Mouse (Mus musculus) Patski (cell line): ENCODE measurements around the gene Arhgap5. TPM values are rescaled to one million over a fixed set of nuclear protein-coding genes. Genes with fewer than 3 reads are reported as not detected.
"Not testable (repeated sequence)": the region's sequence is repeated elsewhere in the genome, so short reads cannot be mapped to it uniquely, and the experiment has no call there.

Experiments used
- ATAC-seq: fragments of 100-300 bp; one replicate; pipeline ENCODE4 v1.8.0; 2021
- CTCF ChIA-PET: fragments of 350-600 bp; sonication (Branson Sonifier 250); formaldehyde crosslinking; loops from one replicate; lab custom pipeline; 2022; ENCODE audit warnings: inconsistent platforms; lab: Charles Lee
- POLR2A ChIA-PET: fragments of 350-600 bp; sonication (Branson Sonifier 250); formaldehyde crosslinking; loops from one replicate; lab custom pipeline; 2022; ENCODE audit warnings: antibody characterized with exemption, inconsistent platforms; lab: Charles Lee
- DNase-seq: peaks from one replicate; pipeline ENCODE4 v3.0.0-alpha.2; 2011; ENCODE audit warnings: low read depth, low spot score
- H3K27me3 ChIP-seq: fragments of 371-371 bp; one replicate; pipeline ENCODE4 v1.5.1; 2021
- CTCF ChIP-seq: fragments of 100-300 bp; IDR thresholded peaks from one replicate; pipeline ENCODE4 v1.5.1; 2021
- in situ Hi-C: fragments of 300-500 bp; cut with MboI; formaldehyde crosslinking; loops from 3 replicates; pipeline ENCODE4 v1.11.1; 2018; ENCODE audit warnings: low pct_unique_long_range_greater_than_20kb, mixed read lengths
- polyA plus RNA-seq: library from polyadenylated mRNA; unstranded; gene quantifications from one replicate; pipeline ENCODE4 v1.2.3, GENCODE M21; 2021

Gene Arhgap5
- polyA plus RNA-seq, 1 experiment from 2014 or later = 62.2 TPM

DNA sequence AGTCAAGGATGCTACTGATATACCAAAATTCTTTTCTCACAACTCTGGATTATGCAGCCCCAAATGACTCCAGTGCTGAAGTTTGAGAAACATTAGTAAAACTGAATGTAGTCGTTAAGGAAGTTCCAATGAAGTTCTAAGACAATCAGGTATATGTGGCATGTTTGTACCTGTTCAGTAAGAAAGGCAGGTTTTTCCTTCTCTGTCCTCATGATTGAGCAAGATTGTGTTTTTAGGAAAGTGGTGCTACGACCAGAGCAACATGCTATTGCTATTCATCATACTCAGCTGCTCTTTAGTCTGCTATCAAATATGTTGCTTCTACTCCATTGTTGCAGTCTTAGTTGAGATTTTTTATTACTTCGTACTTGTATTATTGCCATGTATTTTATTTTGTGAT lies 26.0 kb downstream of the Arhgap5 start:
- CTCF ChIA-PET = no interaction called here
- in situ Hi-C loops = no loop called here
- POLR2A ChIA-PET = no interaction called here
- ATAC-seq (no peak), DNase-seq (no peak)
- no peaks in the 10 kb centered on the region for H3K27me3 ChIP-seq
- TF ChIP-seq CTCF = no peak

DNA sequence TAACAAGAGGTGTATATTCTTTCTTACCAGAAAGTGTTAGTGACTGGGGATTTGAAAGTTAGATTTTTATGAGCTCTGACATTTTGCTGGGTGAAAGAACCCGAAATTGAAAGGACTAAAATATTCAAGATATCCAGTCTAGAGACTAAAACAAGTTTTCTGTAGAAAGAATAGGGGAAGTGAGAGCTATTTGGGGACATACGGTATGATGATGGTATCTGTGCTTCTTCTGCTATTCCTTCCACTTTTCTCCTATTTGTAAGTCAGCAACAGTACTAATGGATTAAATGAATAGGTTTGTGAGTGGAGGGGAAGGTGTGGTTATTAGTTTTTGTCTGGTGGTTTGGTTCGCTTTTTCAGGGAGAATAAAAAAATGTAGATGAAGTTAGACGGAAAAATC lies 37.5 kb downstream of the Arhgap5 start:
- POLR2A ChIA-PET = no interaction called here
- TF ChIP-seq CTCF = no peak
- no peaks in the 10 kb centered on the region for H3K27me3 ChIP-seq
- in situ Hi-C loops = no loop called here
- CTCF ChIA-PET = no interaction called here
- no peak for DNase-seq
- no peak for ATAC-seq

DNA sequence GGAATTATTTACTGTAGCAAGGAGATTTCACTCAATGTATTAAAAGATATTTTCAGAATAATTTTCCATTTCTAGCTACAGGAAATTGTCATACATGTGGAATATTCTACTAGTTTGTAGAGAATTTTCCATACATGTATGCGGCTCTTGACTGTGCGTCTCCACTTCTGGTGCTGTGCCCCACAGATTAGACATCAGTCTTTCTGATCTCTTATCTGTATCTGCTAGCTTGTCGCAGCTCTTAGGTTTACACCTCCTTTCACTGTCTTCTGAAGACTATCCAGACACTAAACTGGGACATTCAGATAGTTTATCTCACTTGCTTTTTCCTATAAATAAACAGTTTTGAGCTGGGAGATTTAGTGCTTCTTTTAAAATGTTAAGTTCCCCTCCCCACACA lies 40.8 kb downstream of the Arhgap5 start:
- ChIA-PET CTCF (no interaction called here), POLR2A (no interaction called here)
- no peak for TF ChIP-seq CTCF
- in situ Hi-C loops = no loop called here
- DNase-seq = no peak
- no peaks in the 10 kb centered on the region for H3K27me3 ChIP-seq
- no peak for ATAC-seq

DNA sequence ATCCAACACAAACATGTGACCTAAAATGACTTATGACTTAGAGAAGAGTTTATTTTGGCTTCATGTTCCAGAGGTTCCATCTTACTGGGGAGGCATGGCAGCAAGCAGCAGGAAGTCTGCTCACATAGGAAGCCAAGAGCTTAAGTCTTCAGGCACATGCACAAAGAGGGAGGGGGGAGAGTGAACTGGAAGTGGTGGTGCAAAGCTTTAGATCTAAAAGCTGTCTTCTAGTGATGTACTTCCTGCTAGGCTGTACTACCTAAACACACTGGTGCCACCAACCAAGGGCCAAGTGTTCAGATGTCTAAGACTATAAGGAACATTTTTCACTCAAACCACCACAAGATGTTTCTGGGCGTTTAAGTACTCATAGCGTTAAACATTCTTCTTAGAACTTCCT lies 48.3 kb downstream of the Arhgap5 start:
- DNase-seq (no peak), ATAC-seq (no peak)
- TF ChIP-seq CTCF = no peak
- H3K27me3 ChIP-seq = no peaks in the 10 kb centered on the region
- in situ Hi-C loops = no loop called here
- CTCF ChIA-PET = no interaction called here
- POLR2A ChIA-PET = no interaction called here

DNA sequence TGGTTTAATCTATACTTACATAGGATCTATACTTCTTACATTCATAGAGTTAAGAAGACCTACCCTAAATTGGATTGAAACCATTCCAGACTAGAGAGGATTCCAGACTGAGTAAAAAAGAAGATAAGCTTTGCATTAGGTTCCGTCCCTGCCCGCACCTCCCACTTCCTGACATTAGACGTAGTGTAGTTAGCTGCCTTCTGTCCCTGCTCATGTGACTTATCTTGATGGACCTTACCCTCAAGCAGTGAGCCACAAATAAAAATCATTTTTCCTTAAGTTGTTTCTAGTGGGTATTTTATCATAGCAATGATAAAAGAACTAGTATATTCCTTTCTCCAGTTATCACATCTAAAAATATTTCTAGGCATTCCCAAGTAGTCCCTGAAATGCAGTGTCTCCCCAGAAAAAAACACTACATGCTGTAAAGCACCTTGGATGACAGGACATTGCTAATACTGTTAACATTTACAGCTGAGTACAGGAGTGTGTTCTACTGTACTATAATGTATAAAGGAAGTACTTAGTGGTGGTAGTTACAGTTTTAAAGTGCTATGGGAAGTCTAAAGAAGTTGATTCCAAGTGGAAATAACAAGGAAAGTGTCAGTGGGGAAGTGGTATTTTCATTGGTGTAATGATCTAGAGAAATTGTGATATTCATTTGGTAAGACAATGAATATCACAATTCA lies 51.6 kb downstream of the Arhgap5 start:
- no peaks in the 10 kb centered on the region for H3K27me3 ChIP-seq
- ChIA-PET POLR2A (no interaction called here), CTCF (no interaction called here)
- DNase-seq (no peak), ATAC-seq (no peak)
- in situ Hi-C loops = no loop called here
- TF ChIP-seq CTCF = no peak

DNA sequence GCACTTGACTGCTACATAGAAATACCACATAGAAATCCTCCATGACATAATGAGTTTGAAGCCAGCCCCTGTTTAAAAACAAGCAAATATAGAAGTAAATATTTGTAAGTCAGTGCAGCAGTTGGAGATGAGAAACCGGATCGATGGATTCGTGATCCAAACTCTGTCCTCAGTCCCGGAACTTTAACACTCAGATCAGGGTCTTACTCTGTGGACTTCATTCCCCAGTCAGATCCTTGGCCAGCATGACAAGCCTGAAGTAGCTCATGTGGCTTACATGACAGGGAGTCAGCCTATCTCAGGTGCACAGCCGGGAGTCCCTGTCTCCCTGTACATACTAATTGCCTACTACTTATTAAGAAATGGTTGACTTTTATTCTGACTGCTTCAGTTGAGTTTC lies 61.9 kb downstream of the Arhgap5 start:
- ChIA-PET POLR2A (no interaction called here), CTCF (no interaction called here)
- in situ Hi-C loops = no loop called here
- TF ChIP-seq CTCF = no peak
- ATAC-seq (no peak), DNase-seq (no peak)
- no peaks in the 10 kb centered on the region for H3K27me3 ChIP-seq

DNA sequence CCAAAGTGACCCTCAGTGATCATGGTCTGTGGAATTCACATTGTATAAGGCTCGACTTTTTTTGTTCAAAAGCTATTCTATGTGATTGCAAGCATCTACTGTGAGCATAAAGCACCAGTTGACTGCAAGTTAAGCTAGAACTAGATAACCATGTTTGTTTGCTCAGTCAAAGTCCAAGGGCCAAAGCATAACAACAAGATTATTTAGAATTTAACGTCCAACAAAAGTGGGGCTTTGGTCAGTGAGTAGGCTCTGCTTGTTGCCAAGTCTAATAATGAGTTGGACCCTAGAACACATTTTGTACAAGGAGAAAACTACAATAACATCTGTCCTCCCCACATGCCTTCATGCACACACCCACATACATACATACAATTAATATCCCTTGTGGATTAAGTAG lies 69.6 kb downstream of the Arhgap5 start:
- ATAC-seq (no peak), DNase-seq (no peak)
- POLR2A ChIA-PET = no interaction called here
- TF ChIP-seq CTCF = no peak
- no peaks in the 10 kb centered on the region for H3K27me3 ChIP-seq
- in situ Hi-C loops = no loop called here
- CTCF ChIA-PET = no interaction called here

DNA sequence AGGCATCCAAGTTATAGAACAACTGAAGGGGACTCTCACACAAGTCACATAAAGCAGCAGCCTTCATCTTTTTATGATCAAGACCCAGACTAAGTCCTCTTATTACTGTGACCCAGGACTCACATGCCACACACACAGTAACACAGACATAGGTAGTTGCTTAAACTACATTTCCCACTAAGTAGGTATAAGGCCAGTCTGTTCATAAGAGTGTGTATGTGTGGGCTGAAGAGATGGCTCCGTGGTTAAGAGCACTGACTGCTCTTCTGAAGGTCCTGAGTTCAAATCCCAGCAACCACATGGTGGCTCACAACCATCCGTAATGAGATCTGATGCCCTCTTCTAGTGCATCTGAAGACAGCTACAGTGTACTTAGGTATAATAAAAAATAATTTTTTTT lies 82.7 kb downstream of the Arhgap5 start:
- POLR2A ChIA-PET, CTCF ChIA-PET, in situ Hi-C loops, H3K27me3 ChIP-seq, ATAC-seq, DNase-seq: not testable (repeated sequence)

DNA sequence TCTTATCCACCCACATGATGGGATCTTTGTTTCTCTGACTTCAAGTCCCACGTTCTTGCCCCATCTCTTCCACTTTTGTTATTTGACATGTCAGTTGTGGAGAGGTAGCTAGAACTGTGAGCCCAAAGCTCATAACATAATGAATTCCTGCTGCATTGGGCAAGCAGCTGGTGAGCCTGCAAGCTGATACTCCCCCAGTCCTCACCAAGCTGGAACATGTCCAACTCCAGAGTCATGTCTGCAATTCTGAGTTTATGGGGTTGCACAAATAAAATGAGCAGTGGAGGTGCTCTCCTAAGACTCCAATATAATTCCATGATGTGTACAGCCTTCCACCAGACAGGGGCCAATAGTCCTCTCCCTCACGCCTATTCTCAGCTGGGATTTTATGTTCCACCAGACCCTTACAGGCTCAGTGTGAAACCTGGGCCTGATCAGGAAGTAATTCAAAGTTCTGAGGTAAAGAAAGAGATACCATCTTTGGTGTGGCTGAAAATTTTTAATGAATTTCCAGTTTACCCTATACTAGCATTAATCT lies 83.8 kb downstream of the Arhgap5 start:
- ChIA-PET POLR2A (no interaction called here), CTCF (interaction anchor here (0.8 kb wide), 1 partner anchor 9 kb away, joined by 3 read pairs; no protein-coding TSS in a partner anchor)
- in situ Hi-C loops = no loop called here
- ATAC-seq = no peak
- no peak for TF ChIP-seq CTCF
- peak; percentile 4 for DNase-seq
- no peaks in the 10 kb centered on the region for H3K27me3 ChIP-seq

DNA sequence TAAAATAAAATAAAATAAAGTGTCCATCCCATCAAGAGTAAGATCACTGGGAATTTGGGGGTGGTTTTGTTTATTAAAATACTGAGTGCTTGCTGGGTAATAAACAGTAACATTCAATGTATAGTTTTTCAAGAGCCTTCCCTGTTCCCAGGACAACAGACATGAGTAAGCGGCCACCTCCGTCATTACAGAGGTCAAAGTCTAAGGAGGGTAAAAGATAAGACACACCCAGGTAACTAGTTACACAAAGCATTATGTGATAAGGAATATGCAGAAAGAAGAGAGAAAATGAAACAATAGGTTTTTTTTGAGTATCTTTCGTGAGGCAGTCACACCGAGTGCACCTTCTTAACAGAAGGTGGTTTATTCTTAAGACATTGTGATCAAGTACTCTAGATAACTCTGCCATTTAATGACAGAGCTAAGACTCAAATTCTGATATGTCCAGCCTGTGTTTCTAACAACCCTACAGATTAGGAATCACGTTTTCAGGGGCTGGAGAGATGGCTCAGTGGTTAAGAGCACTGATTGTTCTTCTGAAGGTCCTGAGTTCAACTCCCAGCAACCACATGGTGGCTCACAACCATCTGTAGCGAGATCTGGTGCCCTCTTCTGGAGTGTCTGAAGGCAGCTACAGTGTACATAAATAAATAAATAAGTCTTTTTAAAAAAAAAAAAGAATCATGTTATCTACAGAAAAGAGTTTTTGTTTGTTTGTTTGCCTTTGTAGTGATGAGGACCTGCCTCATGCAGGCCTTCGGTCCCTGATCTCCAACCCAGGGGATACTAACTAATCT lies 91.8 kb downstream of the Arhgap5 start:
- TF ChIP-seq CTCF = peak; percentile 17
- ATAC-seq = no peak
- DNase-seq = no peak
- POLR2A ChIA-PET = no interaction called here
- H3K27me3 ChIP-seq = no peaks in the 10 kb centered on the region
- CTCF ChIA-PET = no interaction called here
- in situ Hi-C loops = no loop called here

DNA sequence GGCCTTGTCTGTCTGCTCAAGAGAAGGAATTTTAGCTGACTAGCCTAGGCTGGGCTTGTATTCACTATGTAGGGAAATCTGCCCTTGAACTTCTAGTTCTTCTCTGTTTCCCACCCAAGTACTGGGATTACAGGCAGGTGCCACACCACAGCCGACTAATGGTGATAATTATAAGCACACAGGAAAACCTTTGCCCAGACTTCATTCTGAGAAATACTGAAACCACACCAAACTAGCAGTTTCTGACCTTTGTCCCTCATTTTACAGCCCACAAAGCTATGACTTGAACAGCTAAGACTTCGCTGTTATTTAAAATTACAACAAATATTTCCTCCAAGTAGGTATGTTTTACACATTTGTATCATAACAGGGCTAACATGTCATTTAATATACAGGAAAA lies 98.7 kb downstream of the Arhgap5 start:
- H3K27me3 ChIP-seq = no peaks in the 10 kb centered on the region
- DNase-seq (no peak), ATAC-seq (no peak)
- ChIA-PET CTCF (no interaction called here), POLR2A (no interaction called here)
- TF ChIP-seq CTCF = no peak
- in situ Hi-C loops = loop anchor here (10.0 kb wide), 1 partner anchor 232 kb away; no protein-coding TSS in a partner anchor
